ENCODE assay signal across 10 mouse cellular contexts in the genomic region with DNA sequence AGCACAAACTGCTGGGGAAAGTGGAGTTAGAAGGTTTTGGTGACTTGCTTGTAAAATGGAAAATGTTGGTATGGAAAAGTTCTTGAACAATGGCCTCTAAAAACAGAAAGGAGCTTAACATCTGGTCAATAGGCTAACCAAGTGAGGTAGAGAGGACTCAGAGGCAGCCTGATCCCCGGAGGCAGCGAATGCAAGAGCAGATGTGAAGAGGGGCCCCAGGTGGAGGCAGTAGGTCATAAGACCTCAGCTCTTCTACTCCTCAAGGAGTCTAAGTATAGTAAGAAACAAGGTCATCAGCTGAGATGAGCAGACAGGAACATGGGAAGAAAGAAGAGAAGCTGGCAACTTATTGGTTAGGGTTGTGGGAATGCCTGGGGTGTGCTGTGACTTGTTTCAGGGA.
"Had no signal": no experiment of that assay in that cellular context is flagged by ENCODE, and none has a peak within 500 bp of the region (broad histone marks: within the 10 kb centered on the region; RNA-seq: fewer than 3 reads in every experiment).

No protein-coding gene starts in this region.

- DNase-seq: kidney, adult 11 months; kidney, adult 8-10 months; kidney, postnatal 14 days; kidney, postnatal 4 days; layer of hippocampus, adult 9-11 months; liver; lung, embryonic 14.5 days; retina, postnatal 1 day; right cerebral cortex, postnatal 25 days; spleen, adult 18-20 months had no signal
